Mouse (Mus musculus): ENCODE measurements around the gene Ccdc15.
A peak's percentile ranks its signal among the peaks of the same experiment; 100 is the strongest.
"Not testable (repeated sequence)": the region's sequence is repeated elsewhere in the genome, so short reads cannot be mapped to it uniquely, and the experiment has no call there.

The Ccdc15 gene

GRCm38 (mm10) chr9:37349050-37349449, 818 bp upstream of the Ccdc15 start:
- DNase-seq (ENCODE audit: low spot score) = no peak

DNA sequence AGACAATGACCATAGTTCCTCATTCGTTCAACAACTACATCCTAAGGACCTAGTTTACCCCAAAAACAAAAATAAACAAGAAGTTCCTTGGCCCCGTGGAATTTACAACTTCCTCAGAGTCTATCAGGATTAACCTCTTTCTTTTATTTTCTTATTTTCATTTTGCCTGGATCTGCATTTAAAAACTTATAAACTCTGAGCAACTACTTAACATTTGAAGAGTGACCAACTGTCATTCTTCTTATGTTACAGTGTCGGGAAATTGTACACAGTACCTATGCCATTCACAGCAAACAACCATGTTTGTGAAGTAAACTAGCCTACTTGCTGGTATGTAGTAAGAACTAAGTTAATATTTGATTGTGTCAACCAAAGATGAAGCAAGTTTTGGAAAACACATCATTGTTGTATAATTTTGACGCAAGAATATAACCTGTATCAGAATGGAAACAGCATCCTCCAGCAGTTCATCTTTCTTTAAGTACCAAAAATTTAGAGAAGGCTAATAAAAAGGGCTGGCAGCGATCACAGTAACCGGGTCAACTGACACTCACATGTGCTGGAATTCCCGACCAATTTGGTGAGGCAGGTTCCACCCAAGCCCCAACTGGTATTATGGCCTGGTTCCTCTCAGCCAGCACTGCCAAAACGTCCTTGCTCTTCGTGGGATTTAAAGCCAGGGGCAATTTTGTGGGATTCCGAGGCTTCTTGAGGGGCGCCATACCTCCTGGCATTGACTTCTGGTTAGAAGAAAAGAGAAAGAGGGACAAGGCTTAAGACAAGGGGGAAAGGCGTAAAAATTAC, 846 bp downstream of the Ccdc15 start:
- DNase-seq (ENCODE audit: low spot score) = no peak

GRCm38 (mm10) chr9:37345406-37345805, 2.8 kb downstream of the Ccdc15 start:
- no peak for DNase-seq (ENCODE audit: low spot score)

DNA sequence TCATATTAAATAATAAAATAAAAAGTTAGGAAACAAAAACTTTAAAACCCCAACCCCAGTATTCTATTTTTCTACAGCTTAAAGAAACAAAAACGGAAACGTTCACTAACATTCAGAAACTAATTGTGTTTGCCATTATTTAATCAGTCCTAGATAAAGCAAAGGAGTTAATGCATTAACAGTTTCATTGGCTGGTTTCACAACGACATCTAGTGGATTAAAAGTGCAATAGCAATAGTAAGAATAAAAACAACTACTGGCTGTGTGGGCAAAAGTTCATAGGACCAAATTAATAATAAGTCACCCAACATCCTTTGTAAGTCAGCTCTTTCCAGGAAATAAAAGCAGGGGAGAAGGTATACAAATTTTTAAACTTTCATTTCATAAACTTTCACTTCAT, 18.8 kb downstream of the Ccdc15 start:
- DNase-seq (ENCODE audit: low spot score) = no peak

GRCm38 (mm10) chr9:37301720-37302119, 46.5 kb downstream of the Ccdc15 start:
- no peak for DNase-seq (ENCODE audit: low spot score)

- not testable (repeated sequence) for DNase-seq (ENCODE audit: low spot score)
These were observed 47.7 kb downstream of the Ccdc15 start for GRCm38 (mm10) chr9:37300501-37300900.

- DNase-seq (ENCODE audit: low spot score) = no peak
These were observed 52.6 kb downstream of the Ccdc15 start for GRCm38 (mm10) chr9:37295586-37295985.

GRCm38 (mm10) chr9:37266622-37267021, 81.6 kb downstream of the Ccdc15 start:
- no peak for DNase-seq (ENCODE audit: low spot score)

DNA sequence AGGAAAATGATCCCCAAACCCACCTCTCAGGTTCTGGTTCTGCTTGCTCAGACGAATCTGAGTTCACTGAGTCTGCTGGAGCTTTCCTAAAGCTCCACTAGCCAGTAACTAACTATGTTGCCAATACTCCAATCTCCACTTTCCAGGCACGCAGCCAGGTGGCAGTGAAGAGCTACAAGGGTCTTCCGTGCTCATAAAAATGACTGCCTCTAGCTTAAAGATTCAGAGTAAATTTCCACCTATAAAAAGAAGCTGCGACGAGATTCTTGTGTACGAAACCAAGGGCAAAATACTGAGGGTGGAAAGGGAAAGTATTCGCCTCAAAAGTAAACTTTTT, 92.4 kb downstream of the Ccdc15 start:
- peak; percentile 32 for DNase-seq (ENCODE audit: low spot score)

DNA sequence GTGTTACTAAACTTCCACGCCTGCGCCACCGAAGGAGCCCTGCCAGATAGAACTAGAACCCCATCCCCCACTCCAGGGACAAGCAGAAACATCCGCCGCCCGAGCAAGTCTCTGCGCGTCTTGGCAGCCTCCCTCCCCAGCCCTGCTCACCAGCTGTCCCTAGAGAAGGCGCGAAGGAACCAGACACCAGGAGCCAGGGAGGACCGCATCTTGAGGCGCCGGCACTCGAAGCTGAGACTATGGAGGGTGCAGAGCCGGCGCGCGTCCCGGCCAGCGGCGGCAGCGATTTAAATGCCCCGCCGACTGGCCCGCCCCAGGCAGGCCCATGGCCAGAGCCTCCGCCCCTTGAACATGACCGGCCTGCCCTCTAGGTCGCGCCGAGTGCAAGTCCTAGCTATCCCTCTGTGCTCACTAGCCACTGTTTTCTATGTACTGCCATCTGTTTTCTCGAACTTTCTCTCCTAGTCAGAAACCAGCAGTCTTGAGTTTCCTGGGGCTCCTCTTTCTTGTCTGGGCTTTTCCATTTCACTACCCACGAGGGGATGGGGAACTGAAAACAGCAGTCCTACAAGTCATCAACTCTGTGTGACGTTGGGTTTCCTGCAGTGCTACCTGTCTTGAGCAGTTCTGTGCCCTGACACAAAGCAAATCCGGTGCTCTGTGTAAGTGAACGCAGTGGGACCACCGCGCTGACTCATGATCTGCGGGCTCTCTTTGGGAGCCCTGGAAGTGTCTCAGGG, 92.9 kb downstream of the Ccdc15 start, which contains the start of gene Slc37a2:
TSS of gene Slc37a2 (minus strand) at position 590 of the 740 bp plus-strand sequence.
- DNase-seq (ENCODE audit: low spot score) = peak; percentile 81

DNA sequence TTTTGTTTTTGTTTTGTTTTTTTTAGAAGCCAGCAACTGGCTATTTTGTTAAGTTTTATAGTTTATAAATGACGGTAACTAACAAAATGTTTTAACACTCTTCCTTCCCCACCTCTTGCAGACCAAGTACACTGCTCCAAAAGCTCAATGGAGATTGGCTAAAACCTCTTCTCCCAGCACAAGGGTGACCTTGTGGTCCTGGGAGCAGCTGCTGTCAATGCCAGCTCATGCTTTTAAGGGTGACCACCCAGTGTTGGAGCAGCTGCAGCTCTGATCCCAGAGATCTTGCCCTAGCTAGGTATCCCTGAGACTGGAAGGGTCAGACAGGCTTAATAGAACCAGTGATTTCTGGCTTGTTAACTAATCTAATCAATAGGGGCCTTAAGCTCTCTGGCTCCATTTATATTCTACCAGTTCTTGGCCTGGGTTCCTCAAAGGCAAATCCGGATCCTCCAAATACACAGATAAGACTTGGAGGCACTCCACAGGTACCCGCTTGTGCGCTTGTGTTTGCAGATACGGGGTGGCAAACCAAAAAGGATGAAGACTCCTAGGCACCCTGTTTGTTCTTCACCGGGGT, 93.6 kb downstream of the Ccdc15 start:
- no peak for DNase-seq (ENCODE audit: low spot score)

DNA sequence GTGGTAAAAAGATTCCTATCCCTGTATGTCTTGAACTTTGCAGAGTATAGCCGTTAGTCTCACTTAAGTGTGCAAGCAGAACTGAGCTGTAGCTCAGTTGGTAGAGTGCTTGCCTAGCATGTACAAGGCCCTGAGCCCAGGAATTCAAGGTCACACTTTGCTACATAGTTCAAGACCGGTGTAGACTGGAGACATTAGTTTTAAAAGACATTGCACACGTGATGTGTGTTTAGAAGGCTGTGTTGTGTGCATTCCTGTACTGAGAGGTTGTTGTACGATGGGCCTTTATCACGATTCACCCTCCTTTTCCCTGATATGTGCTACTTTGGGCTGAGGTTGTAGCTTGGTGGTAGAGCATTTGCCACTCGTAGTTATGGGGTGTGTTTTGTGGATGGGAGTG, 97.6 kb downstream of the Ccdc15 start:
- no peak for DNase-seq (ENCODE audit: low spot score)

DNA sequence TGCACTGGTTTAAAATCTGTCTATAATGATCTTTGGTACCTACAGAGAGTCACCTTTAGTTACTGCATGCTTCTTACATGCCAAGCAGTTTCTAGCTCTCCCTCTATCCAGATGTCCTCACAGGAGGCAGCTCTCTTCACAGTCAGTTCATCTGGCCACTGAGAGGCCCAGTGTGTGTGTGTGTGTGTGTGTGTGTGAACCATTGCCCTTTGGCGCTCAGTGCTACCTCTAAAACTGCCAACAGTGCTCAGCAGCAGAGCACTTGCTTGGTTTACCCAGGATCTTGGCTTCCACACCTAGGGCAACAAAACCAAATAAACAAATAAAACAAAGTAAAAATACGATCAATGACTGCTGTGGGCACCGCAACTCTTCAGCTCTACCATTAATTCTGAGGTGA, 98.3 kb downstream of the Ccdc15 start:
- no peak for DNase-seq (ENCODE audit: low spot score)

GRCm38 (mm10) chr9:37248381-37248906, 99.8 kb downstream of the Ccdc15 start:
- DNase-seq (ENCODE audit: low spot score) = no peak

GRCm38 (mm10) chr9:37247429-37247828, 100.8 kb downstream of the Ccdc15 start:
- DNase-seq (ENCODE audit: low spot score) = peak; percentile 84

DNA sequence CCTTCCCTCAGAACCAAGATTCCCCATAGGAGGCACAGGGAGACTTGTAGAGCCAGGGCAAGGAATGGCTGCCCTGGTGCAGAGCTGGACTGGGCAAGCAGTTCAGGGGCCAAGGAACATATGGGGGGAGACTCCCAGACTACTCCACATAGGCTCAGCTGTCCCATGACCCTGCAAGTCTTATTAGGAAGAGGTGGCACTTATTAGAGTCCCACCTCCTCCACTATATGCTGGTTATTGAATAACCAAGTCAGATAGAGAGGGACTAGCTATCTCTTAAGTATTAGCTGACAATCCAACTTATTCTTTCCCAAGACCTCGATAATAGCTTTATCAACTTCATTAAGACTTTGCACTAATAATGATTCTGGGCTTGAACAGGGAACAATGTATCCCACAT, 102.4 kb downstream of the Ccdc15 start:
- no peak for DNase-seq (ENCODE audit: low spot score)

DNA sequence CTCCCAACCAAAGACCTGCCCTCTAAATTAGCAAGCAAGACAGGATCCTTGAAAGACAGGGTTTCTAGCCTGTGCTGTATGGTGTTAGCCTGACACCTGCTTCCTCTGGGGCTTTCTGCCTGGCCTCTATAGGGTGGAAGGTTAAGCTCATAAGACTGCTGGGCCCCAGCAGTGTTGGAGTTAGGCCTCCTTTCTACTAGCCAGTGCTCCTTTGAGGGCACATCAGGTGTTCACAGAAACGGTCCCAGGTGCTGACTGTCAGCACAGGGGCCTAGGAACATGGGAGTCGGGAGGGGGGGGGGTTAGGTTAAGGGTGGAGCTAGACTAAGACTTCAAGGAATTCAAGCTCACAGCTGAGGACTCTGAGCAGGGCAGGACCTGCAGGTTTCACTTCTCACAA, 102.8 kb downstream of the Ccdc15 start:
- no peak for DNase-seq (ENCODE audit: low spot score)

DNA sequence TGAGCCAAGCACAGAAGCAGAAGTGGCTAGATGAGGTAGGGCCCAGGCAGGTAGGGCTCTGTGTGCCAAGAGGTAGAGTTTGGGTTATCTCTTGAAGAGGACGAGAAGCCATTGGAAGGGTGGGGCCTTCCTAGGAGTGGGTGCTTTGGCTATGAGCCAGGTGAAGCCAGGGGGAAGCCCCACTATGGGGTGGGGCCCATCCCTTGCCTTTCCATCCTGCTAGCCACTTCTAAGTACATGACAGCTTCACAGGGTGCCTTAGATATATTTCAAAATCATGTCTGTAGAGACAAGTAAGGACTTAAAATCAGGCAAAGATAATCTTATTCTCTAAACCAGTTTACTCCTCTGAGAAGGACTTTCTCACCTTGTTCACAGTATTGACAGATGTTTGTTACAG, 103.6 kb downstream of the Ccdc15 start:
- no peak for DNase-seq (ENCODE audit: low spot score)

DNA sequence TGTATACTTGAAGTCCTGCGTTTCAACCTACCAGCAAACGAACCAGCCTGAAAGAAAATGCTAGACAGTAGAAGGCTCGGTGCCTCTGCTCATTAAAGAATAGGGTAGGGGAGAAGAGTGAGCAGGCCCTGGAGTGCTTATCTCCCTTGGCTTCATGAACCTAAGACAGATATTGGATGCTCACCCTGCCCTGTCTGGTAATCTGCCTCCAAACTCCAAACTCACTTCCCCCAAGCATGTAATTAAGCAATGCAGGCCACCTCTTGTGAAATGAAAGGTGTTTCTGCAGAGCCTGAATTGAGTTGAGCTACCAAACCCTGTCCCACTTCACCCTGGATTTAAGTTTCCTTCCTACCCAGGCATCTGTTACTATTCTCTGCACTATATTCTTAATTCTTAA, 105.5 kb downstream of the Ccdc15 start:
- DNase-seq (ENCODE audit: low spot score) = no peak

GRCm38 (mm10) chr9:37235951-37236737, 112.1 kb downstream of the Ccdc15 start:
- DNase-seq (ENCODE audit: low spot score) = no peak

- DNase-seq (ENCODE audit: low spot score) = no peak
These were observed 115.7 kb downstream of the Ccdc15 start for GRCm38 (mm10) chr9:37232201-37233195.

All from layer of hippocampus, adult 11-12 months (tissue).